Mouse (Mus musculus): ENCODE data around the gene Dnal1. TPM values are rescaled to one million over a fixed set of nuclear protein-coding genes. Genes with fewer than 3 reads are reported as not detected.

The Dnal1 gene
- polyA plus RNA-seq, 1 experiment from 2014 or later: 7.5 TPM

GRCm38 (mm10) chr12:84178052-84178451 lies 63.9 kb downstream of the Dnal1 start:
- peaks cover 80% of the 10 kb centered on the region for H3K4me1 ChIP-seq
- H3K4me2 ChIP-seq: no peak overlapping the region
- ATAC-seq (ENCODE audit: insufficient number of reproducible peaks, insufficient read depth, low FRiP score, low TSS enrichment, low read depth): no peak
- no peak overlapping the region for H3K4me3 ChIP-seq
- no peaks in the 10 kb centered on the region for H3K27me3 ChIP-seq
- WGBS: 72% methylated on average over 1 of the region's 1 CpGs
- no peak overlapping the region for H3K9ac ChIP-seq
- no peak overlapping the region for H3K27ac ChIP-seq
- no peaks in the 10 kb centered on the region for H3K9me3 ChIP-seq
- peaks cover 12% of the 10 kb centered on the region for H3K36me3 ChIP-seq

GRCm38 (mm10) chr12:84178652-84179445 lies 64.7 kb downstream of the Dnal1 start:
- Histone ChIP-seq H3K9ac (no peak overlapping the region), H3K9me3 (no peaks in the 10 kb centered on the region), H3K4me2 (no peak overlapping the region), H3K4me3 (no peak overlapping the region), H3K27ac (no peak overlapping the region), H3K36me3 (peaks cover 4% of the 10 kb centered on the region), H3K4me1 (peaks cover 80% of the 10 kb centered on the region), H3K27me3 (no peaks in the 10 kb centered on the region)
- WGBS: 64% methylated on average over 10 of the region's 10 CpGs
- ATAC-seq (ENCODE audit: insufficient number of reproducible peaks, insufficient read depth, low FRiP score, low TSS enrichment, low read depth): no peak

GRCm38 (mm10) chr12:84180090-84180489 lies 65.9 kb downstream of the Dnal1 start:
- H3K27me3 ChIP-seq: no peaks in the 10 kb centered on the region
- no peak overlapping the region for H3K4me2 ChIP-seq
- peaks cover 75% of the 10 kb centered on the region for H3K4me1 ChIP-seq
- no peaks in the 10 kb centered on the region for H3K9me3 ChIP-seq
- no peak for ATAC-seq (ENCODE audit: insufficient number of reproducible peaks, insufficient read depth, low FRiP score, low TSS enrichment, low read depth)
- H3K27ac ChIP-seq: 0 out of 2 replicates have a peak overlapping the region, but pooled peaks have one; percentile 48
- no peaks in the 10 kb centered on the region for H3K36me3 ChIP-seq
- H3K4me3 ChIP-seq: no peak overlapping the region
- H3K9ac ChIP-seq: no peak overlapping the region
- 70% methylated on average over 3 of the region's 3 CpGs for WGBS

- ATAC-seq (ENCODE audit: insufficient number of reproducible peaks, insufficient read depth, low FRiP score, low TSS enrichment, low read depth): peak; percentile 74
- Histone ChIP-seq H3K4me3 (no peak overlapping the region), H3K9ac (peak overlapping the region; percentile 27; the same call in 1 of the 2 replicates), H3K27me3 (no peaks in the 10 kb centered on the region), H3K27ac (peak overlapping the region; percentile 48), H3K4me2 (peak overlapping the region; percentile 28), H3K9me3 (no peaks in the 10 kb centered on the region), H3K4me1 (peaks cover 75% of the 10 kb centered on the region), H3K36me3 (no peaks in the 10 kb centered on the region)
- 58% methylated on average over 8 of the region's 8 CpGs for WGBS
These were observed 66.7 kb downstream of the Dnal1 start for GRCm38 (mm10) chr12:84180701-84181435.

- no peak overlapping the region for H3K9ac ChIP-seq
- peak overlapping the region; percentile 48 for H3K27ac ChIP-seq
- H3K4me1 ChIP-seq: peaks cover 75% of the 10 kb centered on the region
- H3K27me3 ChIP-seq: no peaks in the 10 kb centered on the region
- 0 out of 2 replicates have a peak, but pooled peaks cover 9% of the 10 kb centered on the region for H3K36me3 ChIP-seq
- H3K4me2 ChIP-seq: no peak overlapping the region
- ATAC-seq (ENCODE audit: insufficient number of reproducible peaks, insufficient read depth, low FRiP score, low TSS enrichment, low read depth): no peak
- WGBS: 81% methylated on average over 6 of the region's 6 CpGs
- H3K4me3 ChIP-seq: no peak overlapping the region
- H3K9me3 ChIP-seq: no peaks in the 10 kb centered on the region
These were observed 67.8 kb downstream of the Dnal1 start for GRCm38 (mm10) chr12:84181999-84182398.

- Histone ChIP-seq H3K4me2 (no peak overlapping the region), H3K36me3 (0 out of 2 replicates have a peak, but pooled peaks cover 9% of the 10 kb centered on the region), H3K4me3 (no peak overlapping the region), H3K9me3 (no peaks in the 10 kb centered on the region), H3K9ac (no peak overlapping the region), H3K27ac (no peak overlapping the region), H3K4me1 (peaks cover 77% of the 10 kb centered on the region), H3K27me3 (no peaks in the 10 kb centered on the region)
- no peak for ATAC-seq (ENCODE audit: insufficient number of reproducible peaks, insufficient read depth, low FRiP score, low TSS enrichment, low read depth)
- 78% methylated on average over 5 of the region's 5 CpGs for WGBS
These were observed 70.8 kb downstream of the Dnal1 start for GRCm38 (mm10) chr12:84184979-84185378.

- 58% methylated on average over 6 of the region's 6 CpGs for WGBS
- H3K4me1 ChIP-seq: peaks cover 77% of the 10 kb centered on the region
- H3K27ac ChIP-seq: peak overlapping the region; percentile 66
- H3K9ac ChIP-seq: no peak overlapping the region
- H3K4me2 ChIP-seq: no peak overlapping the region
- no peak for ATAC-seq (ENCODE audit: insufficient number of reproducible peaks, insufficient read depth, low FRiP score, low TSS enrichment, low read depth)
- no peaks in the 10 kb centered on the region for H3K27me3 ChIP-seq
- H3K36me3 ChIP-seq: 0 out of 2 replicates have a peak, but pooled peaks cover 9% of the 10 kb centered on the region
- no peak overlapping the region for H3K4me3 ChIP-seq
- no peaks in the 10 kb centered on the region for H3K9me3 ChIP-seq
These were observed 71.4 kb downstream of the Dnal1 start for GRCm38 (mm10) chr12:84185547-84185946.

- no peak overlapping the region; the same call in 1 of the 2 replicates for H3K27ac ChIP-seq
- ATAC-seq (ENCODE audit: insufficient number of reproducible peaks, insufficient read depth, low FRiP score, low TSS enrichment, low read depth): no peak
- H3K4me2 ChIP-seq: no peak overlapping the region
- H3K36me3 ChIP-seq: 0 out of 2 replicates have a peak, but pooled peaks cover 9% of the 10 kb centered on the region
- H3K9me3 ChIP-seq: no peaks in the 10 kb centered on the region
- no peak overlapping the region for H3K9ac ChIP-seq
- no peak overlapping the region for H3K4me3 ChIP-seq
- 89% methylated on average over 3 of the region's 3 CpGs for WGBS
- no peaks in the 10 kb centered on the region for H3K27me3 ChIP-seq
- H3K4me1 ChIP-seq: peaks cover 77% of the 10 kb centered on the region
These were observed 72.4 kb downstream of the Dnal1 start for GRCm38 (mm10) chr12:84186536-84186935.

GRCm38 (mm10) chr12:84186950-84187349 lies 72.8 kb downstream of the Dnal1 start:
- H3K9ac ChIP-seq: no peak overlapping the region
- H3K27ac ChIP-seq: peak overlapping the region; percentile 78; the same call in 1 of the 2 replicates
- no peak overlapping the region for H3K4me3 ChIP-seq
- H3K4me2 ChIP-seq: no peak overlapping the region
- H3K4me1 ChIP-seq: peaks cover 77% of the 10 kb centered on the region
- WGBS: 61% methylated on average over 5 of the region's 5 CpGs
- no peaks in the 10 kb centered on the region for H3K27me3 ChIP-seq
- no peaks in the 10 kb centered on the region for H3K9me3 ChIP-seq
- 0 out of 2 replicates have a peak, but pooled peaks cover 9% of the 10 kb centered on the region for H3K36me3 ChIP-seq
- ATAC-seq (ENCODE audit: insufficient number of reproducible peaks, insufficient read depth, low FRiP score, low TSS enrichment, low read depth): no peak

GRCm38 (mm10) chr12:84187752-84188601 lies 73.8 kb downstream of the Dnal1 start:
- Histone ChIP-seq H3K9ac (peak overlapping the region; percentile 36; the same call in 1 of the 2 replicates), H3K4me2 (peak overlapping the region; percentile 19), H3K27me3 (no peaks in the 10 kb centered on the region), H3K36me3 (0 out of 2 replicates have a peak, but pooled peaks cover 9% of the 10 kb centered on the region), H3K9me3 (no peaks in the 10 kb centered on the region), H3K4me3 (no peak overlapping the region), H3K27ac (peak overlapping the region; percentile 78), H3K4me1 (peaks cover 84% of the 10 kb centered on the region)
- 40% methylated on average over 15 of the region's 15 CpGs for WGBS
- ATAC-seq (ENCODE audit: insufficient number of reproducible peaks, insufficient read depth, low FRiP score, low TSS enrichment, low read depth): no peak

All from embryonic facial prominence, embryonic 13.5 days (tissue).